Mouse (Mus musculus) lung, embryonic 16.5 days (tissue): ENCODE results near the gene Thbs3. TPM values are rescaled to one million over a fixed set of nuclear protein-coding genes. Genes with fewer than 3 reads are reported as not detected.

Experiments
- ATAC-seq: fragments of 200-750 bp; cut with Nextera tagmentation; 2 replicates; pipeline ENCODE4 v1.8.0; 2017; ENCODE audit warnings: low read depth, mild to moderate bottlenecking, moderate library complexity
- H3K27ac ChIP-seq: fragments of 300-500 bp; sonication (generic); 2 replicates; pipeline ENCODE4 v1.5.1; 2014; ENCODE audit warnings: mild to moderate bottlenecking, control low read depth, low read length
- H3K27me3 ChIP-seq: fragments of 300-500 bp; sonication (generic); 2 replicates; pipeline ENCODE4 v1.6.1; 2014; ENCODE audit warnings: low read depth, low read length, mixed read lengths; ENCODE audit not compliant: control insufficient read depth, insufficient read depth
- H3K36me3 ChIP-seq: fragments of 300-500 bp; sonication (generic); 2 replicates; pipeline ENCODE4 v1.6.1; 2014; ENCODE audit warnings: low read length; ENCODE audit not compliant: control insufficient read depth, insufficient read depth
- H3K4me1 ChIP-seq: fragments of 300-500 bp; sonication (generic); replicated peaks from 2 replicates; pipeline ENCODE4 v1.6.1; 2014; ENCODE audit warnings: low read length, mixed read lengths; ENCODE audit not compliant: control insufficient read depth, insufficient read depth
- H3K4me2 ChIP-seq: fragments of 300-500 bp; sonication (generic); 2 replicates; pipeline ENCODE4 v1.6.1; 2014; ENCODE audit warnings: low read depth, low read length, control low read depth
- H3K4me3 ChIP-seq: fragments of 300-500 bp; sonication (generic); 2 replicates; pipeline ENCODE4 v1.5.1; 2014; ENCODE audit warnings: mild to moderate bottlenecking, low read length, control low read depth
- H3K9ac ChIP-seq: fragments of 300-500 bp; sonication (generic); 2 replicates; pipeline ENCODE4 v1.6.1; 2014; ENCODE audit warnings: low read length, control low read depth
- H3K9me3 ChIP-seq: fragments of 300-500 bp; sonication (generic); 2 replicates; pipeline ENCODE4 v1.6.1; 2016; ENCODE audit warnings: low read length; ENCODE audit not compliant: control insufficient read depth
- WGBS: fragments of 180-500 bp; shearing (Covaris S2); extraction: QIAGEN DNeasy Blood & Tissue Kit; methylation state at CpG from one replicate; pipeline ENCODE4 v1.1.7; 2014; 5-methylcytosine and 5-hydroxymethylcytosine counted together
- polyA plus RNA-seq: library from polyadenylated mRNA; unstranded; fragments of >200 nt; fragmentation: Nextera tagmentation; extraction: Ambion mirVana; gene quantifications from 2 replicates; pipeline ENCODE4 v1.2.1, GENCODE M21; 2015

The Thbs3 gene
- polyA plus RNA-seq, 1 experiment from 2014 or later: 57.7 TPM

GRCm38 (mm10) chr3:89250435-89251040, 35.6 kb downstream of the Thbs3 start:
- Histone ChIP-seq H3K4me1 (peaks cover 38% of the 10 kb centered on the region), H3K27me3 (no peaks in the 10 kb centered on the region), H3K4me2 (peak overlapping the region; percentile 14; the same call in 1 of the 2 replicates), H3K27ac (peak overlapping the region; percentile 76), H3K9ac (no peak overlapping the region), H3K36me3 (peaks cover 3% of the 10 kb centered on the region; the same call in 1 of the 2 replicates), H3K4me3 (no peak overlapping the region), H3K9me3 (no peaks in the 10 kb centered on the region)
- no peak for ATAC-seq
- WGBS: 18% methylated on average over 7 of the region's 7 CpGs

GRCm38 (mm10) chr3:89251365-89251895, 36.5 kb downstream of the Thbs3 start:
- Histone ChIP-seq H3K4me2 (peak overlapping the region; percentile 44), H3K27ac (peak overlapping the region; percentile 83), H3K36me3 (peaks cover 3% of the 10 kb centered on the region; the same call in 1 of the 2 replicates), H3K27me3 (no peaks in the 10 kb centered on the region), H3K9ac (peak overlapping the region; percentile 21; the same call in 1 of the 2 replicates), H3K9me3 (no peaks in the 10 kb centered on the region), H3K4me3 (no peak overlapping the region), H3K4me1 (peaks cover 33% of the 10 kb centered on the region)
- ATAC-seq: peak; percentile 75
- WGBS: 9% methylated on average over 17 of the region's 17 CpGs

GRCm38 (mm10) chr3:89254994-89255393, 40.0 kb downstream of the Thbs3 start:
- WGBS: 85% methylated on average over 5 of the region's 5 CpGs
- H3K9me3 ChIP-seq: no peaks in the 10 kb centered on the region
- H3K36me3 ChIP-seq: no peaks in the 10 kb centered on the region
- H3K9ac ChIP-seq: no peak overlapping the region
- no peak overlapping the region for H3K4me2 ChIP-seq
- peaks cover 22% of the 10 kb centered on the region for H3K4me1 ChIP-seq
- H3K27ac ChIP-seq: no peak overlapping the region
- no peak for ATAC-seq
- no peak overlapping the region for H3K4me3 ChIP-seq
- no peaks in the 10 kb centered on the region for H3K27me3 ChIP-seq

GRCm38 (mm10) chr3:89256177-89256576, 41.2 kb downstream of the Thbs3 start:
- Histone ChIP-seq H3K36me3 (no peaks in the 10 kb centered on the region), H3K27ac (no peak overlapping the region), H3K4me3 (no peak overlapping the region), H3K9ac (no peak overlapping the region), H3K27me3 (no peaks in the 10 kb centered on the region), H3K4me2 (no peak overlapping the region), H3K4me1 (peaks cover 14% of the 10 kb centered on the region), H3K9me3 (no peaks in the 10 kb centered on the region)
- ATAC-seq: no peak
- 63% methylated on average over 5 of the region's 5 CpGs for WGBS

- no peaks in the 10 kb centered on the region for H3K4me1 ChIP-seq
- H3K4me3 ChIP-seq: no peak within 1 kb of the TSS
- H3K27me3 ChIP-seq: no peaks in the 10 kb centered on the region
- H3K9ac ChIP-seq: no peak within 1 kb of the TSS
- no peaks in the 10 kb centered on the region for H3K9me3 ChIP-seq
- no peak within 1 kb of the TSS for H3K27ac ChIP-seq
- ATAC-seq: no peak
- H3K4me2 ChIP-seq: no peak within 1 kb of the TSS
- WGBS: 44% methylated on average over 7 of the region's 7 CpGs
- no peaks in the 10 kb centered on the region for H3K36me3 ChIP-seq
Observed at GRCm38 (mm10) chr3:89259076-89259475, 44.1 kb downstream of the Thbs3 start, which contains the start of gene Dpm3. TSS of gene Dpm3 (plus strand) at chr3:89259358.

- 54% methylated on average over 3 of the region's 3 CpGs for WGBS
- Histone ChIP-seq H3K4me3 (no peak overlapping the region), H3K9ac (no peak overlapping the region), H3K27ac (no peak overlapping the region), H3K4me1 (no peaks in the 10 kb centered on the region), H3K9me3 (no peaks in the 10 kb centered on the region), H3K27me3 (no peaks in the 10 kb centered on the region), H3K4me2 (no peak overlapping the region), H3K36me3 (no peaks in the 10 kb centered on the region)
- no peak for ATAC-seq
Observed at GRCm38 (mm10) chr3:89260211-89260610, 45.2 kb downstream of the Thbs3 start.

- H3K36me3 ChIP-seq: no peaks in the 10 kb centered on the region
- no peak overlapping the region for H3K4me2 ChIP-seq
- peak overlapping the region; percentile 11; the same call in 1 of the 2 replicates for H3K27ac ChIP-seq
- WGBS: 57% methylated on average over 10 of the region's 10 CpGs
- H3K9me3 ChIP-seq: no peaks in the 10 kb centered on the region
- no peaks in the 10 kb centered on the region for H3K27me3 ChIP-seq
- H3K4me3 ChIP-seq: no peak overlapping the region
- H3K9ac ChIP-seq: no peak overlapping the region
- ATAC-seq: no peak
- peaks cover 10% of the 10 kb centered on the region for H3K4me1 ChIP-seq
Observed at GRCm38 (mm10) chr3:89262417-89262816, 47.4 kb downstream of the Thbs3 start.

- Histone ChIP-seq H3K9me3 (no peaks in the 10 kb centered on the region), H3K27ac (peak overlapping the region; percentile 34; the same call in 1 of the 2 replicates), H3K4me1 (peaks cover 37% of the 10 kb centered on the region), H3K4me2 (peak overlapping the region; percentile 74), H3K36me3 (peaks cover 4% of the 10 kb centered on the region; the same call in 1 of the 2 replicates), H3K9ac (peak overlapping the region; percentile 86), H3K4me3 (peak overlapping the region; percentile 71), H3K27me3 (no peaks in the 10 kb centered on the region)
- peak; percentile 82 for ATAC-seq
- 0% methylated on average over 20 of the region's 20 CpGs for WGBS
Observed at GRCm38 (mm10) chr3:89266439-89266893, 51.5 kb downstream of the Thbs3 start.

- Histone ChIP-seq H3K36me3 (peaks cover 14% of the 10 kb centered on the region), H3K4me3 (no peak overlapping the region), H3K27ac (no peak overlapping the region), H3K4me1 (peaks cover 37% of the 10 kb centered on the region), H3K27me3 (no peaks in the 10 kb centered on the region), H3K9ac (peak overlapping the region; percentile 26; the same call in 1 of the 2 replicates), H3K4me2 (peak overlapping the region; percentile 51; the same call in 1 of the 2 replicates), H3K9me3 (no peaks in the 10 kb centered on the region)
- 67% methylated on average over 8 of the region's 8 CpGs for WGBS
- no peak for ATAC-seq
Observed at GRCm38 (mm10) chr3:89268916-89269315, 53.9 kb downstream of the Thbs3 start.
